Mouse (Mus musculus): ENCODE results near the gene Golga7b.

GRCm38 (mm10) chr19:42229499-42230287 is 17.7 kb upstream of the Golga7b start:
- TF ChIP-seq CTCF (IDR thresholded peaks at IDR 0.05; ENCODE audit: borderline replicate concordance, insufficient read depth, low read length) (no peak), POLR2A (IDR thresholded peaks at IDR 0.05; ENCODE audit: low read depth, low read length) (no peak)

All from embryonic fibroblast, embryonic 13.5 days (primary cell).